Mouse (Mus musculus) embryonic facial prominence, embryonic 12.5 days (tissue): ENCODE results near the gene Bysl. TPM values are rescaled to one million over a fixed set of nuclear protein-coding genes. Genes with fewer than 3 reads are reported as not detected.

Experiments
- ATAC-seq: fragments of 200-750 bp; cut with Nextera tagmentation; 2 replicates; pipeline ENCODE4 v1.8.0; 2017; ENCODE audit not compliant: insufficient number of reproducible peaks, insufficient read depth, low FRiP score, low TSS enrichment
- H3K27ac ChIP-seq: fragments of 300-500 bp; sonication (generic); 2 replicates; pipeline ENCODE4 v1.5.1; 2016; ENCODE audit warnings: mild to moderate bottlenecking
- H3K27me3 ChIP-seq: fragments of 300-500 bp; sonication (generic); 2 replicates; pipeline ENCODE4 v1.6.1; 2016; ENCODE audit warnings: mild to moderate bottlenecking, moderate library complexity
- H3K36me3 ChIP-seq: fragments of 300-500 bp; sonication (generic); 2 replicates; pipeline ENCODE4 v1.6.1; 2016; ENCODE audit warnings: mild to moderate bottlenecking
- H3K4me1 ChIP-seq: fragments of 300-500 bp; sonication (generic); 2 replicates; pipeline ENCODE4 v1.6.1; 2016
- H3K4me2 ChIP-seq: fragments of 300-500 bp; sonication (generic); replicated peaks from 2 replicates; pipeline ENCODE4 v1.6.1; 2016; ENCODE audit warnings: mild to moderate bottlenecking, moderate library complexity
- H3K4me3 ChIP-seq: fragments of 300-500 bp; sonication (generic); 2 replicates; pipeline ENCODE4 v1.5.1; 2016; ENCODE audit warnings: mild to moderate bottlenecking
- H3K9ac ChIP-seq: fragments of 300-500 bp; sonication (generic); 2 replicates; pipeline ENCODE4 v1.6.1; 2016; ENCODE audit warnings: mild to moderate bottlenecking, moderate library complexity
- H3K9me3 ChIP-seq: fragments of 300-500 bp; sonication (generic); 2 replicates; pipeline ENCODE4 v1.6.1; 2016; ENCODE audit warnings: mild to moderate bottlenecking, moderate library complexity
- WGBS: fragments of 180-500 bp; shearing (Covaris S2); methylation state at CpG from one replicate; pipeline ENCODE4 v1.1.7; 2016; 5-methylcytosine and 5-hydroxymethylcytosine counted together
- polyA plus RNA-seq: library from polyadenylated mRNA; unstranded; fragments of >200 nt; fragmentation: Nextera tagmentation; extraction: Ambion mirVana; gene quantifications from 2 replicates; pipeline ENCODE4 v1.2.1, GENCODE M21; 2016

The Bysl gene
- polyA plus RNA-seq, 1 experiment from 2014 or later = 29.6 TPM

GRCm38 (mm10) chr17:47580962-47581361 lies 30.3 kb downstream of the Bysl start:
- no peak overlapping the region for H3K27ac ChIP-seq
- H3K4me1 ChIP-seq = no peaks in the 10 kb centered on the region
- no peaks in the 10 kb centered on the region for H3K36me3 ChIP-seq
- no peaks in the 10 kb centered on the region for H3K27me3 ChIP-seq
- H3K9me3 ChIP-seq = no peaks in the 10 kb centered on the region
- H3K9ac ChIP-seq = no peak overlapping the region
- H3K4me3 ChIP-seq = no peak overlapping the region
- H3K4me2 ChIP-seq = no peak overlapping the region
- no peak for ATAC-seq
- WGBS = 86% methylated on average over 4 of the region's 4 CpGs

- Histone ChIP-seq H3K27ac (no peak overlapping the region), H3K27me3 (no peaks in the 10 kb centered on the region), H3K4me2 (no peak overlapping the region), H3K9me3 (no peaks in the 10 kb centered on the region), H3K4me1 (no peaks in the 10 kb centered on the region), H3K36me3 (no peaks in the 10 kb centered on the region), H3K9ac (no peak overlapping the region), H3K4me3 (no peak overlapping the region)
- WGBS = 84% methylated on average over 6 of the region's 6 CpGs
- ATAC-seq = no peak
Measured at GRCm38 (mm10) chr17:47578655-47579054, 32.6 kb downstream of the Bysl start.

GRCm38 (mm10) chr17:47574830-47575229 lies 36.5 kb downstream of the Bysl start:
- Histone ChIP-seq H3K4me2 (no peak overlapping the region), H3K4me1 (peaks cover 11% of the 10 kb centered on the region), H3K9ac (peak overlapping the region; percentile 30; the same call in 1 of the 2 replicates), H3K27me3 (no peaks in the 10 kb centered on the region), H3K27ac (no peak overlapping the region), H3K9me3 (no peaks in the 10 kb centered on the region), H3K4me3 (no peak overlapping the region), H3K36me3 (no peaks in the 10 kb centered on the region)
- ATAC-seq = no peak
- 68% methylated on average over 11 of the region's 11 CpGs for WGBS

GRCm38 (mm10) chr17:47574028-47574427 lies 37.3 kb downstream of the Bysl start:
- Histone ChIP-seq H3K9me3 (no peaks in the 10 kb centered on the region), H3K27ac (no peak overlapping the region), H3K4me1 (peaks cover 11% of the 10 kb centered on the region), H3K9ac (no peak overlapping the region), H3K36me3 (no peaks in the 10 kb centered on the region), H3K27me3 (no peaks in the 10 kb centered on the region), H3K4me2 (no peak overlapping the region), H3K4me3 (no peak overlapping the region)
- ATAC-seq = no peak
- 72% methylated on average over 8 of the region's 8 CpGs for WGBS

- Histone ChIP-seq H3K4me2 (no peak overlapping the region), H3K4me1 (peaks cover 11% of the 10 kb centered on the region), H3K4me3 (no peak overlapping the region), H3K27ac (peak overlapping the region; percentile 58), H3K9me3 (no peaks in the 10 kb centered on the region), H3K9ac (no peak overlapping the region), H3K27me3 (no peaks in the 10 kb centered on the region), H3K36me3 (no peaks in the 10 kb centered on the region)
- no peak for ATAC-seq
Measured at GRCm38 (mm10) chr17:47572436-47572835, 38.9 kb downstream of the Bysl start.

GRCm38 (mm10) chr17:47571621-47572020 lies 39.7 kb downstream of the Bysl start:
- peak overlapping the region; percentile 58; the same call in 1 of the 2 replicates for H3K27ac ChIP-seq

GRCm38 (mm10) chr17:47568951-47569527 lies 42.3 kb downstream of the Bysl start:
- H3K9ac ChIP-seq = no peak overlapping the region
- H3K27me3 ChIP-seq = no peaks in the 10 kb centered on the region
- H3K4me1 ChIP-seq = peaks cover 11% of the 10 kb centered on the region
- no peaks in the 10 kb centered on the region for H3K36me3 ChIP-seq
- WGBS = 74% methylated on average over 10 of the region's 10 CpGs
- H3K4me3 ChIP-seq = no peak overlapping the region
- H3K4me2 ChIP-seq = no peak overlapping the region
- ATAC-seq = no peak
- H3K27ac ChIP-seq = no peak overlapping the region
- no peaks in the 10 kb centered on the region for H3K9me3 ChIP-seq

More at GRCm38 (mm10) chr17:47571621-47572020, 39.7 kb downstream of the Bysl start:
- Histone ChIP-seq H3K4me1 (peaks cover 11% of the 10 kb centered on the region), H3K9ac (no peak overlapping the region), H3K9me3 (no peaks in the 10 kb centered on the region), H3K27me3 (no peaks in the 10 kb centered on the region), H3K36me3 (no peaks in the 10 kb centered on the region), H3K4me2 (no peak overlapping the region), H3K4me3 (no peak overlapping the region)
- ATAC-seq = no peak
- WGBS = 30% methylated on average over 7 of the region's 7 CpGs

GRCm38 (mm10) chr17:47568389-47568788 lies 42.9 kb downstream of the Bysl start:
- Histone ChIP-seq H3K4me3 (no peak overlapping the region), H3K9ac (no peak overlapping the region), H3K36me3 (no peaks in the 10 kb centered on the region), H3K9me3 (no peaks in the 10 kb centered on the region), H3K27me3 (no peaks in the 10 kb centered on the region), H3K4me2 (no peak overlapping the region), H3K27ac (no peak overlapping the region), H3K4me1 (peaks cover 11% of the 10 kb centered on the region)
- ATAC-seq = no peak
- 92% methylated on average over 3 of the region's 3 CpGs for WGBS

- no peaks in the 10 kb centered on the region for H3K36me3 ChIP-seq
- WGBS = 66% methylated on average over 3 of the region's 3 CpGs
- H3K27ac ChIP-seq = no peak overlapping the region
Measured at GRCm38 (mm10) chr17:47567271-47567670, 44.0 kb downstream of the Bysl start.

GRCm38 (mm10) chr17:47566133-47566532 lies 45.2 kb downstream of the Bysl start:
- ATAC-seq = no peak
- WGBS = 26% methylated on average over 2 of the region's 2 CpGs

More at GRCm38 (mm10) chr17:47567271-47567670, 44.0 kb downstream of the Bysl start:
- Histone ChIP-seq H3K4me2 (no peak overlapping the region), H3K9ac (no peak overlapping the region), H3K27me3 (no peaks in the 10 kb centered on the region), H3K4me1 (peaks cover 9% of the 10 kb centered on the region), H3K9me3 (no peaks in the 10 kb centered on the region), H3K4me3 (no peak overlapping the region)
- no peak for ATAC-seq

GRCm38 (mm10) chr17:47564612-47565011 lies 46.7 kb downstream of the Bysl start:
- ATAC-seq = no peak
- Histone ChIP-seq H3K9me3 (no peaks in the 10 kb centered on the region), H3K36me3 (no peaks in the 10 kb centered on the region), H3K27ac (no peak overlapping the region), H3K27me3 (no peaks in the 10 kb centered on the region), H3K4me1 (peaks cover 3% of the 10 kb centered on the region; the same call in 1 of the 2 replicates), H3K4me3 (no peak overlapping the region), H3K4me2 (no peak overlapping the region), H3K9ac (no peak overlapping the region)
- WGBS = 82% methylated on average over 5 of the region's 5 CpGs

More at GRCm38 (mm10) chr17:47566133-47566532, 45.2 kb downstream of the Bysl start:
- Histone ChIP-seq H3K9me3 (no peaks in the 10 kb centered on the region), H3K4me1 (no peaks in the 10 kb centered on the region), H3K4me3 (no peak overlapping the region), H3K27ac (no peak overlapping the region), H3K9ac (no peak overlapping the region), H3K36me3 (no peaks in the 10 kb centered on the region), H3K27me3 (no peaks in the 10 kb centered on the region), H3K4me2 (no peak overlapping the region)

GRCm38 (mm10) chr17:47562875-47563274 lies 48.4 kb downstream of the Bysl start:
- no peak overlapping the region for H3K9ac ChIP-seq
- 78% methylated on average over 6 of the region's 6 CpGs for WGBS

More at GRCm38 (mm10) chr17:47562875-47563274, 48.4 kb downstream of the Bysl start:
- Histone ChIP-seq H3K27me3 (no peaks in the 10 kb centered on the region), H3K4me2 (no peak overlapping the region), H3K27ac (no peak overlapping the region), H3K9me3 (no peaks in the 10 kb centered on the region), H3K4me3 (no peak overlapping the region), H3K4me1 (peaks cover 9% of the 10 kb centered on the region; the same call in 1 of the 2 replicates), H3K36me3 (no peaks in the 10 kb centered on the region)
- ATAC-seq = no peak
